ENCODE assay signal across 16 mouse cellular contexts in the genomic region with DNA sequence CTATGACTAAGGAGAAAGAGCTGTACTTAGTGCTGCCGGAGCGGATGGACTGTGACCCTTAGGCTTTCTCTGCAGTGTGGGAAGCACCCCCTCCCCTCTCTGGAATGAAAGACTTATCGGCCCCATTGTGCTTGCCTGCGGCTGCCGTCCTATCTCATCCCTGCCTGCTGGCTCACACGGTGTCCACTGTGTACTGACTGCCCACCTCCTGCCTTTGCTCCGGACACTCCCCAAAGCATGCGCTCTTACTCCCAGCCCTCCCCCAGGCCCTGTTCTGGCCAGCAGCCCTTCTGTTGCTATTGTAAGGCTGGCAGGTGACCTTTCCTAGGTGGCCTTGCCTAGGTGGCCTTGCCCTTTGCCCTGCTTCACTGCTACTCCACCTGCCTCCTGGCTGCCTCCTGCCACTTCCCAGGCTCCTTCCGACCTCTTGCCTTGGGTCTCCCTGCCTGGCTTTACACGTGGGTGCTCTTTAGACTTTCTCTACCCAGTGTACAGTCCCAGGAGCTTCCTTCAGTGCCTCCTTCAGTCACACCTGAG. TPM values are rescaled to one million over a fixed set of nuclear protein-coding genes. Genes with fewer than 3 reads are reported as not detected.
DNase-seq lines count a peak whose midpoint lies in the region; ATAC-seq and TF ChIP-seq lines count a peak whose summit lies in the region.
"Had no signal": no experiment of that assay in that cellular context is flagged by ENCODE, and none has a peak within 500 bp of the region (broad histone marks: within the 10 kb centered on the region; RNA-seq: fewer than 3 reads in every experiment).

No protein-coding gene starts in this region.

- no peak overlapping the region for H3K4me3 ChIP-seq in heart, embryonic 12.5 days
- H3K4me3 ChIP-seq in kidney, embryonic 14.5 days (ENCODE audit: low read length): no peak overlapping the region
- H3K4me3 ChIP-seq in liver, embryonic 15.5 days (replicated peaks): no peak overlapping the region
- no peak overlapping the region for H3K4me3 ChIP-seq in lung, postnatal 0 days (ENCODE audit: low read depth, low read length)
- H3K4me3 ChIP-seq: erythroblast, embryonic 14.5 days; gastrocnemius, adult 2 months; limb, embryonic 15.5 days had no signal

- TF ChIP-seq EP300 in lung, postnatal 0 days (IDR thresholded peaks at IDR 0.05): no peak

- H3K27ac ChIP-seq in heart, embryonic 12.5 days (ENCODE audit: poor library complexity, severe bottlenecking): no peak overlapping the region
- H3K27ac ChIP-seq in kidney, embryonic 14.5 days (ENCODE audit: low read depth, low read length): no peak overlapping the region
- no peak overlapping the region; the same call in 1 of the 2 replicates for H3K27ac ChIP-seq in liver, embryonic 15.5 days (replicated peaks)
- H3K27ac ChIP-seq in lung, postnatal 0 days (ENCODE audit: low read length): no peak overlapping the region
- H3K27ac ChIP-seq: gastrocnemius, adult 2 months; hindbrain, embryonic 14.5 days; limb, embryonic 15.5 days had no signal

- H3K9ac ChIP-seq in heart, embryonic 12.5 days: no peak overlapping the region; the same call in 1 of the 2 replicates
- H3K9ac ChIP-seq in kidney, embryonic 14.5 days (ENCODE audit: low read depth, low read length): no peak overlapping the region
- H3K9ac ChIP-seq in liver, embryonic 15.5 days: no peak overlapping the region
- H3K9ac ChIP-seq in lung, postnatal 0 days (replicated peaks; ENCODE audit: low read depth): no peak overlapping the region
- H3K9ac ChIP-seq: hindbrain, embryonic 14.5 days; limb, embryonic 15.5 days had no signal

- no peak overlapping the region for H3K4me2 ChIP-seq in heart, embryonic 12.5 days
- no peak overlapping the region for H3K4me2 ChIP-seq in kidney, embryonic 14.5 days (replicated peaks; ENCODE audit: low read depth, low read length)
- H3K4me2 ChIP-seq in liver, embryonic 15.5 days: no peak overlapping the region
- no peak overlapping the region for H3K4me2 ChIP-seq in lung, postnatal 0 days (replicated peaks; ENCODE audit: low read depth, low read length)
- H3K4me2 ChIP-seq: hindbrain, embryonic 14.5 days; limb, embryonic 15.5 days had no signal

- peaks cover 93% of the 10 kb centered on the region for H3K36me3 ChIP-seq in heart, embryonic 12.5 days
- H3K36me3 ChIP-seq in kidney, embryonic 14.5 days (ENCODE audit: control insufficient read depth, insufficient read depth, low read length): peaks cover 94% of the 10 kb centered on the region
- peaks cover 23% of the 10 kb centered on the region for H3K36me3 ChIP-seq in liver, embryonic 15.5 days (replicated peaks)
- H3K36me3 ChIP-seq in lung, postnatal 0 days (ENCODE audit: insufficient read depth, low read length): peaks cover 9% of the 10 kb centered on the region; the same call in 1 of the 2 replicates

- H3K9me3 ChIP-seq in heart, embryonic 12.5 days (replicated peaks): no peaks in the 10 kb centered on the region
- no peaks in the 10 kb centered on the region for H3K9me3 ChIP-seq in kidney, embryonic 14.5 days (ENCODE audit: control insufficient read depth, low read length)
- no peaks in the 10 kb centered on the region for H3K9me3 ChIP-seq in liver, embryonic 15.5 days (replicated peaks)
- no peaks in the 10 kb centered on the region for H3K9me3 ChIP-seq in lung, postnatal 0 days (ENCODE audit: low read length)
- H3K9me3 ChIP-seq: limb, embryonic 15.5 days had no signal

- H3K4me1 ChIP-seq in heart, embryonic 12.5 days (replicated peaks): peaks cover 19% of the 10 kb centered on the region
- H3K4me1 ChIP-seq in kidney, embryonic 14.5 days (ENCODE audit: control insufficient read depth, insufficient read depth, low read length): no peaks in the 10 kb centered on the region
- peaks cover 7% of the 10 kb centered on the region for H3K4me1 ChIP-seq in liver, embryonic 15.5 days (replicated peaks)
- H3K4me1 ChIP-seq in lung, postnatal 0 days (ENCODE audit: insufficient read depth, low read depth, low read length): no peaks in the 10 kb centered on the region

- no peaks in the 10 kb centered on the region for H3K27me3 ChIP-seq in heart, embryonic 12.5 days (replicated peaks)
- no peaks in the 10 kb centered on the region for H3K27me3 ChIP-seq in kidney, embryonic 14.5 days (ENCODE audit: control insufficient read depth, insufficient read depth, low read length)
- H3K27me3 ChIP-seq in liver, embryonic 15.5 days: no peaks in the 10 kb centered on the region
- no peaks in the 10 kb centered on the region for H3K27me3 ChIP-seq in lung, postnatal 0 days (replicated peaks; ENCODE audit: insufficient read depth, low read length)
- H3K27me3 ChIP-seq: limb, embryonic 15.5 days had no signal

- WGBS in heart, embryonic 12.5 days: 30% methylated on average over 10 of the region's 10 CpGs
- WGBS in kidney, embryonic 14.5 days: 83% methylated on average over 10 of the region's 10 CpGs
- WGBS in liver, embryonic 15.5 days (ENCODE audit: insufficient replicate concordance): 71% methylated on average over 10 of the region's 10 CpGs
- WGBS in lung, postnatal 0 days: 70% methylated on average over 10 of the region's 10 CpGs

- TF ChIP-seq CTCF in lung, postnatal 0 days (IDR thresholded peaks at IDR 0.05): no peak

- ATAC-seq in heart, embryonic 12.5 days (ENCODE audit: insufficient number of reproducible peaks, low FRiP score): peak; percentile 66
- ATAC-seq in kidney, embryonic 14.5 days (ENCODE audit: low FRiP score, low TSS enrichment): 0 out of 2 replicates have a peak, but pooled peaks have one; percentile 10
- ATAC-seq in liver, embryonic 15.5 days (ENCODE audit: insufficient read depth): peak; percentile 51
- ATAC-seq in lung, postnatal 0 days: no peak
- ATAC-seq in granulocyte monocyte progenitor cell, adult 5-6 weeks (replicated peaks; ENCODE audit: poor library complexity, severe bottlenecking): no peak
- ATAC-seq: CD4-positive, CD25-positive, alpha-beta regulatory T cell, adult 4 months had no signal

- DNase-seq in heart, adult 18-20 months: peak; percentile 36 to 67
- no peak for DNase-seq in ovary, adult 18-20 months (ENCODE audit: low spot score)
- no peak for DNase-seq in gastrocnemius, adult 18-20 months (ENCODE audit: low spot score)
- DNase-seq in lung, postnatal 0 days (ENCODE audit: low spot score): no peak
- DNase-seq: adrenal gland, postnatal 14 days; gastrocnemius, adult 2 months; layer of hippocampus, postnatal 36 days had no signal

RNA-seq across cellular contexts. Expression of a gene that starts 21.0 kb away (rescaled TPM):
- total RNA-seq in heart, adult 18-20 months (2021): 10 to 100 TPM; 35.7 to 38.8 TPM
- 67.3 and 71.2 TPM in 2 replicates for polyA plus RNA-seq in heart, embryonic 12.5 days (2016; fragmentation: Nextera tagmentation; extraction: Ambion mirVana)
- polyA plus RNA-seq in kidney, embryonic 14.5 days (2014; fragmentation: Nextera tagmentation; extraction: Ambion mirVana): 38.4 and 82.9 TPM in 2 replicates
- polyA plus RNA-seq in liver, embryonic 15.5 days (2015; fragmentation: Nextera tagmentation; extraction: Ambion mirVana): 14.2 and 17.2 TPM in 2 replicates
- 10 to 100 TPM; 12.5 to 13.9 TPM for total RNA-seq in gastrocnemius, adult 18-20 months (2021)
- 18.8 and 19.8 TPM in 2 replicates for polyA plus RNA-seq in lung, postnatal 0 days (2015; fragmentation: Nextera tagmentation; extraction: Ambion mirVana)
- total RNA-seq in granulocyte monocyte progenitor cell, adult 5-6 weeks (2014; fragmentation: Nextera tagmentation): 12.2 and 13.8 TPM in 2 replicates
- 14.0 and 19.5 TPM in 2 replicates for total RNA-seq in granulocyte monocyte progenitor cell, adult 5-6 weeks (2017)

RNA-seq across cellular contexts. Expression of a gene that starts 30.0 kb away (rescaled TPM):
- 100 to 1,000 TPM; 183 to 211 TPM for total RNA-seq in heart, adult 18-20 months (2021)
- polyA plus RNA-seq in heart, embryonic 12.5 days (2016; fragmentation: Nextera tagmentation; extraction: Ambion mirVana): 17.3 and 20.4 TPM in 2 replicates
- polyA plus RNA-seq in kidney, embryonic 14.5 days (2014; fragmentation: Nextera tagmentation; extraction: Ambion mirVana): 10.1 and 12.3 TPM in 2 replicates
- 1.6 and 2.2 TPM in 2 replicates for polyA plus RNA-seq in liver, embryonic 15.5 days (2015; fragmentation: Nextera tagmentation; extraction: Ambion mirVana)
- total RNA-seq in gastrocnemius, adult 18-20 months (2021): under 1 TPM; 0.37 to 0.81 TPM
- polyA plus RNA-seq in lung, postnatal 0 days (2015; fragmentation: Nextera tagmentation; extraction: Ambion mirVana): 1.5 and 1.6 TPM in 2 replicates
- 8.5 TPM in 1 of 2 replicates, not detected in the other for total RNA-seq in granulocyte monocyte progenitor cell, adult 5-6 weeks (2014; fragmentation: Nextera tagmentation)
- total RNA-seq in granulocyte monocyte progenitor cell, adult 5-6 weeks (2017): 0.56 and 0.82 TPM in 2 replicates
- total RNA-seq: megakaryocyte-erythroid progenitor cell, adult 5-6 weeks had no signal

Comparison
In these comparisons a context has a peak if more than half of its experiments do, and no peak if none do; other contexts are left out.
1. DNase-seq: peak in heart, adult 18-20 months (2 of 2); none in ovary, adult 18-20 months (single experiment), gastrocnemius, adult 18-20 months (single experiment) and lung, postnatal 0 days (single experiment).
2. ATAC-seq: peak in heart, embryonic 12.5 days (single experiment), kidney, embryonic 14.5 days (single experiment) and liver, embryonic 15.5 days (single experiment); none in lung, postnatal 0 days (single experiment) and granulocyte monocyte progenitor cell, adult 5-6 weeks (single experiment).